Mouse (Mus musculus): ENCODE data around the gene Txndc2.

DNA sequence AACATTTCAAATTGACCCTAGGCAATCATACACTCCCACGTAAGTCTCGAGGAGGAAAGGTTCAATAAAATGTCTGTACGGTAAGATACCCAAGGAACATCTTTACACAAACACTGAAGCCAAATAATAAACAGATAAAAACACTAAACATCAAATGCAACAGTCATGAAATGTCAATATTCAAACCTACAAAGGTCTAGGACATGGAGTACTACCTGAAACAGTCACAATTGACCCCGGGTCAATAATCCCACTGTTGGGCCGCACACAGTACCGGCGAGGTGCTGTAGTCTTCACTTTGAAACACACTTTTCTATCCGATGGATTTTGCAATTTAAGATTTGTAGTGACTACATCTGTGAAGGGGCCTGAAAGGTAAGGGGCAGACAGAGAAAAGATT is 47.3 kb downstream of the Txndc2 start:
- TF ChIP-seq CTCF (IDR thresholded peaks at IDR 0.05; ENCODE audit: low read depth, low read length) = no peak
- no peak for TF ChIP-seq TAL1 (conservative IDR thresholded peaks at IDR 0.05; ENCODE audit: low read depth, low read length)

Data from G1E (cell line).